Mouse (Mus musculus) forebrain, embryonic 10.5 days (tissue): ENCODE measurements at regions not wholly inside any gene's neighbourhood (a gene's known extent, or its start where the extent isn't known, plus 50 kb on each side); places are given as distances from the start of the nearest gene placed in this dataset.

ENCODE experiments used
- DNase-seq: peaks from one replicate; pipeline ENCODE4 v3.0.0-alpha.2; 2017; ENCODE audit warnings: low spot score; ENCODE audit errors: extremely low spot score
- H3K27ac ChIP-seq: fragments of 300-500 bp; sonication (generic); 2 replicates; pipeline ENCODE4 v1.5.1; 2016; ENCODE audit warnings: mild to moderate bottlenecking
- H3K27me3 ChIP-seq: fragments of 300-500 bp; sonication (generic); 2 replicates; pipeline ENCODE4 v1.6.1; 2016; ENCODE audit warnings: mild to moderate bottlenecking; ENCODE audit not compliant: poor library complexity, severe bottlenecking
- H3K36me3 ChIP-seq: fragments of 300-500 bp; sonication (generic); replicated peaks from 2 replicates; pipeline ENCODE4 v1.6.1; 2016; ENCODE audit warnings: mild to moderate bottlenecking, moderate library complexity
- H3K4me1 ChIP-seq: fragments of 300-500 bp; sonication (generic); 2 replicates; pipeline ENCODE4 v1.6.1; 2016
- H3K4me3 ChIP-seq: fragments of 300-500 bp; sonication (generic); 2 replicates; pipeline ENCODE4 v1.5.1; 2016; ENCODE audit warnings: mild to moderate bottlenecking, moderate library complexity
- H3K9me3 ChIP-seq: fragments of 300-500 bp; sonication (generic); 2 replicates; pipeline ENCODE4 v1.6.1; 2016; ENCODE audit warnings: mild to moderate bottlenecking, moderate library complexity
- WGBS: fragments of 180-500 bp; shearing (Covaris S2); methylation state at CpG from one replicate; pipeline ENCODE4 v1.1.7; 2016; 5-methylcytosine and 5-hydroxymethylcytosine counted together

GRCm38 (mm10) chr12:88530450-88531143, 170.2 kb downstream of the Adck1 start:
- Histone ChIP-seq H3K36me3 (no peaks in the 10 kb centered on the region), H3K27me3 (no peaks in the 10 kb centered on the region), H3K9me3 (no peaks in the 10 kb centered on the region), H3K27ac (no peak overlapping the region), H3K4me1 (no peaks in the 10 kb centered on the region), H3K4me3 (no peak overlapping the region)
- WGBS, result 52% methylated on average over 5 of the region's 5 CpGs
- no peak for DNase-seq

GRCm38 (mm10) chr12:88532261-88532973, 172.1 kb downstream of the Adck1 start:
- WGBS, result 72% methylated on average over 8 of the region's 8 CpGs
- no peaks in the 10 kb centered on the region for H3K4me1 ChIP-seq

GRCm38 (mm10) chr12:88551856-88552255, 170.8 kb upstream of the Nrxn3 start:
- H3K4me1 ChIP-seq, result no peaks in the 10 kb centered on the region
- H3K9me3 ChIP-seq, result no peaks in the 10 kb centered on the region
- no peak overlapping the region for H3K27ac ChIP-seq
- DNase-seq, result no peak
- no peak overlapping the region for H3K4me3 ChIP-seq
- H3K27me3 ChIP-seq, result no peaks in the 10 kb centered on the region
- WGBS, result 71% methylated on average over 1 of the region's 1 CpGs
- no peaks in the 10 kb centered on the region for H3K36me3 ChIP-seq

More at GRCm38 (mm10) chr12:88532261-88532973, 172.1 kb downstream of the Adck1 start:
- no peaks in the 10 kb centered on the region for H3K36me3 ChIP-seq
- no peak overlapping the region for H3K4me3 ChIP-seq
- no peaks in the 10 kb centered on the region for H3K27me3 ChIP-seq
- no peaks in the 10 kb centered on the region for H3K9me3 ChIP-seq
- DNase-seq, result no peak
- H3K27ac ChIP-seq, result no peak overlapping the region

GRCm38 (mm10) chr12:88555475-88555874, 167.2 kb upstream of the Nrxn3 start:
- no peaks in the 10 kb centered on the region for H3K9me3 ChIP-seq
- H3K4me3 ChIP-seq, result no peak overlapping the region
- DNase-seq, result no peak
- no peaks in the 10 kb centered on the region for H3K27me3 ChIP-seq
- no peak overlapping the region for H3K27ac ChIP-seq
- H3K4me1 ChIP-seq, result no peaks in the 10 kb centered on the region
- 86% methylated on average over 2 of the region's 2 CpGs for WGBS
- no peaks in the 10 kb centered on the region for H3K36me3 ChIP-seq

- Histone ChIP-seq H3K27me3 (no peaks in the 10 kb centered on the region), H3K9me3 (no peaks in the 10 kb centered on the region), H3K36me3 (no peaks in the 10 kb centered on the region), H3K4me1 (no peaks in the 10 kb centered on the region), H3K4me3 (no peak overlapping the region), H3K27ac (no peak overlapping the region)
- 87% methylated on average over 3 of the region's 3 CpGs for WGBS
- DNase-seq, result no peak
Observed at GRCm38 (mm10) chr12:88558036-88558435, 164.6 kb upstream of the Nrxn3 start.

GRCm38 (mm10) chr12:88579974-88580373, 142.7 kb upstream of the Nrxn3 start:
- no peaks in the 10 kb centered on the region for H3K36me3 ChIP-seq
- H3K4me3 ChIP-seq, result no peak overlapping the region
- peak; percentile 16 for DNase-seq
- WGBS, result 18% methylated on average over 8 of the region's 8 CpGs
- H3K4me1 ChIP-seq, result peaks cover 10% of the 10 kb centered on the region
- no peaks in the 10 kb centered on the region for H3K9me3 ChIP-seq
- H3K27me3 ChIP-seq, result no peaks in the 10 kb centered on the region
- H3K27ac ChIP-seq, result no peak overlapping the region

GRCm38 (mm10) chr12:88605939-88606338, 116.7 kb upstream of the Nrxn3 start:
- Histone ChIP-seq H3K4me3 (no peak overlapping the region), H3K27me3 (no peaks in the 10 kb centered on the region), H3K27ac (0 out of 2 replicates have a peak overlapping the region, but pooled peaks have one; percentile 3), H3K36me3 (no peaks in the 10 kb centered on the region), H3K4me1 (peaks cover 11% of the 10 kb centered on the region), H3K9me3 (no peaks in the 10 kb centered on the region)
- DNase-seq, result no peak

- peaks cover 5% of the 10 kb centered on the region; the same call in 1 of the 2 replicates for H3K4me1 ChIP-seq
- H3K36me3 ChIP-seq, result no peaks in the 10 kb centered on the region
- WGBS, result 35% methylated on average over 2 of the region's 2 CpGs
- H3K9me3 ChIP-seq, result no peaks in the 10 kb centered on the region
- no peaks in the 10 kb centered on the region for H3K27me3 ChIP-seq
- H3K4me3 ChIP-seq, result no peak overlapping the region
- no peak for DNase-seq
- H3K27ac ChIP-seq, result no peak overlapping the region
Observed at GRCm38 (mm10) chr12:88620084-88620483, 102.6 kb upstream of the Nrxn3 start.

- H3K27ac ChIP-seq, result no peak overlapping the region
- no peaks in the 10 kb centered on the region for H3K4me1 ChIP-seq
- no peaks in the 10 kb centered on the region for H3K9me3 ChIP-seq
- DNase-seq, result no peak
- no peaks in the 10 kb centered on the region for H3K36me3 ChIP-seq
- H3K27me3 ChIP-seq, result no peaks in the 10 kb centered on the region
- H3K4me3 ChIP-seq, result no peak overlapping the region
Observed at GRCm38 (mm10) chr12:88644281-88644680, 78.4 kb upstream of the Nrxn3 start.

GRCm38 (mm10) chr12:88652001-88652719, 70.5 kb upstream of the Nrxn3 start:
- H3K4me3 ChIP-seq, result no peak overlapping the region
- H3K9me3 ChIP-seq, result no peaks in the 10 kb centered on the region
- whole genome bisulfite sequencing, result 86% methylated on average over 3 of the region's 3 CpGs
- H3K4me1 ChIP-seq, result no peaks in the 10 kb centered on the region
- H3K27me3 ChIP-seq, result no peaks in the 10 kb centered on the region
- no peak for DNase-seq
- no peak overlapping the region for H3K27ac ChIP-seq
- no peaks in the 10 kb centered on the region for H3K36me3 ChIP-seq
